Mouse (Mus musculus) CH12.LX (cell line): ENCODE measurements around the gene Supt3. TPM values are rescaled to one million over a fixed set of nuclear protein-coding genes. Genes with fewer than 3 reads are reported as not detected.

Experiments
- DNase-seq: peaks from one replicate; pipeline ENCODE4 v3.0.0-alpha.2; 2013; ENCODE audit errors: extremely low read depth
- H3K27ac ChIP-seq: 2 replicates; pipeline ENCODE4 v1.5.1; 2012; ENCODE audit warnings: low read depth, mild to moderate bottlenecking, control low read depth, moderate library complexity; ENCODE audit not compliant: insufficient read depth
- H3K27me3 ChIP-seq: replicated peaks from 2 replicates; pipeline ENCODE3; 2012; ENCODE audit warnings: inconsistent platforms
- H3K36me3 ChIP-seq, 2 experiments: replicated peaks in 1 of 2; 2 replicates each; pipeline versions ENCODE3 to v1.6.1; 2012; ENCODE audit warnings: inconsistent platforms in 1 of 2, low read length in 1 of 2, mild to moderate bottlenecking in 1 of 2, mixed read lengths in 1 of 2, moderate library complexity in 1 of 2; ENCODE audit not compliant: control insufficient read depth in 1 of 2, insufficient read depth in 1 of 2
- H3K4me1 ChIP-seq, 2 experiments: 2 replicates each; pipeline ENCODE4 v1.6.1; 2012; ENCODE audit warnings: inconsistent platforms in 1 of 2, moderate library complexity in 1 of 2; ENCODE audit not compliant: insufficient read depth in 2 of 2, control insufficient read depth in 1 of 2
- H3K4me2 ChIP-seq: 2 replicates; pipeline ENCODE4 v1.6.1; 2012; ENCODE audit warnings: low read depth, mild to moderate bottlenecking, control low read depth; ENCODE audit not compliant: poor library complexity, insufficient read depth, severe bottlenecking
- H3K4me3 ChIP-seq, 3 experiments: fragments of 150-350 bp in 1 of 3; sonication (generic) in 1 of 3; replicated peaks in 1 of 3; 2 replicates each; pipeline versions ENCODE3 to v1.5.1; 2011 to 2012; ENCODE audit warnings: low read depth in 2 of 3, low read length in 2 of 3, mild to moderate bottlenecking in 2 of 3, moderate library complexity in 2 of 3, control low read depth in 1 of 3, improper control_type of control experiment in 1 of 3, inconsistent platforms in 1 of 3, mixed read lengths in 1 of 3; ENCODE audit not compliant: poor library complexity in 1 of 3
- H3K79me2 ChIP-seq: replicated peaks from 2 replicates; pipeline ENCODE4 v1.6.1; 2012; ENCODE audit warnings: mild to moderate bottlenecking, moderate library complexity; ENCODE audit not compliant: control insufficient read depth, poor library complexity, insufficient read depth, severe bottlenecking; ENCODE audit errors: extremely low read depth
- H3K9ac ChIP-seq: 2 replicates; pipeline ENCODE4 v1.6.1; 2012; ENCODE audit warnings: low read depth, mild to moderate bottlenecking, control low read depth, moderate library complexity; ENCODE audit not compliant: insufficient read depth
- H3K9me3 ChIP-seq: replicated peaks from 2 replicates; pipeline ENCODE3; 2012; ENCODE audit warnings: low read length, inconsistent platforms, mixed read lengths
- CHD1 ChIP-seq: IDR thresholded peaks from 2 replicates; pipeline ENCODE4 v1.6.1; 2012; ENCODE audit warnings: low read depth, low read length, improper control_type of control experiment, inconsistent platforms
- CTCF ChIP-seq, 2 experiments: IDR thresholded peaks in 1 of 2; conservative IDR thresholded peaks in 1 of 2; 2 replicates each; pipeline ENCODE4 v1.5.1; 2011 to 2012; ENCODE audit warnings: low read depth in 2 of 2, low read length in 2 of 2, improper control_type of control experiment in 1 of 2, inconsistent platforms in 1 of 2, mild to moderate bottlenecking in 1 of 2, moderate library complexity in 1 of 2
- EP300 ChIP-seq: IDR thresholded peaks from 2 replicates; pipeline ENCODE4 v1.6.1; 2011; ENCODE audit warnings: low read length, improper control_type of control experiment
- ETS1 ChIP-seq: conservative IDR thresholded peaks from 2 replicates; pipeline ENCODE4 v1.6.1; 2012; ENCODE audit warnings: low read depth, mild to moderate bottlenecking, inconsistent platforms, low read length, improper control_type of control experiment, moderate library complexity
- GABPA ChIP-seq: IDR thresholded peaks from 2 replicates; pipeline ENCODE4 v1.6.1; 2012; ENCODE audit warnings: low read depth, low read length, improper control_type of control experiment, inconsistent platforms; ENCODE audit not compliant: insufficient replicate concordance
- HCFC1 ChIP-seq: IDR thresholded peaks from 2 replicates; pipeline ENCODE4 v1.6.1; 2012; ENCODE audit warnings: low read depth, mild to moderate bottlenecking, inconsistent platforms, low read length, improper control_type of control experiment
- IRF4 ChIP-seq: IDR thresholded peaks from 2 replicates; pipeline ENCODE4 v1.6.1; 2014; ENCODE audit warnings: low read depth, mild to moderate bottlenecking, inconsistent platforms, low read length, improper control_type of control experiment
- JUN ChIP-seq: IDR thresholded peaks from 2 replicates; pipeline ENCODE4 v1.6.1; 2011; ENCODE audit warnings: low read depth, mild to moderate bottlenecking, low read length, improper control_type of control experiment, moderate library complexity; ENCODE audit not compliant: insufficient read depth
- MAX ChIP-seq: IDR thresholded peaks from 2 replicates; pipeline ENCODE4 v1.6.1; 2011; ENCODE audit warnings: low read length, improper control_type of control experiment
- MAZ ChIP-seq: IDR thresholded peaks from 2 replicates; pipeline ENCODE4 v1.6.1; 2012; ENCODE audit warnings: low read depth, mild to moderate bottlenecking, inconsistent platforms, low read length, improper control_type of control experiment, moderate library complexity
- MEF2A ChIP-seq: IDR thresholded peaks from 2 replicates; pipeline ENCODE4 v1.6.1; 2014; ENCODE audit warnings: low read depth, mild to moderate bottlenecking, inconsistent platforms, low read length, improper control_type of control experiment, borderline replicate concordance
- PAX5 ChIP-seq: IDR thresholded peaks from 2 replicates; pipeline ENCODE4 v1.6.1; 2012; ENCODE audit warnings: low read length, inconsistent platforms, mixed read lengths
- POLR2AphosphoS2 ChIP-seq: IDR thresholded peaks from 2 replicates; pipeline ENCODE4 v1.6.1; 2011; ENCODE audit warnings: low read depth, low read length, improper control_type of control experiment
- RAD21 ChIP-seq: IDR thresholded peaks from 2 replicates; pipeline ENCODE4 v1.6.1; 2011; ENCODE audit warnings: low read depth, mild to moderate bottlenecking, low read length, improper control_type of control experiment, moderate library complexity
- RCOR1 ChIP-seq: conservative IDR thresholded peaks from 2 replicates; pipeline ENCODE4 v1.6.1; 2012; ENCODE audit warnings: low read depth, mild to moderate bottlenecking, inconsistent platforms, low read length, improper control_type of control experiment
- SMC3 ChIP-seq: IDR thresholded peaks from 2 replicates; pipeline ENCODE4 v1.6.1; 2011; ENCODE audit warnings: low read depth, low read length, improper control_type of control experiment
- TBP ChIP-seq: conservative IDR thresholded peaks from 2 replicates; pipeline ENCODE4 v1.6.1; 2011; ENCODE audit warnings: low read depth, low read length, improper control_type of control experiment
- UBTF ChIP-seq: IDR thresholded peaks from 2 replicates; pipeline ENCODE4 v1.6.1; 2012; ENCODE audit warnings: low read depth, mild to moderate bottlenecking, inconsistent platforms, low read length, improper control_type of control experiment, moderate library complexity
- USF2 ChIP-seq: conservative IDR thresholded peaks from 2 replicates; pipeline ENCODE4 v1.6.1; 2011; ENCODE audit warnings: low read depth, low read length, improper control_type of control experiment
- ZC3H11A ChIP-seq: IDR thresholded peaks from 2 replicates; pipeline ENCODE4 v1.6.1; 2012; ENCODE audit warnings: low read depth, mild to moderate bottlenecking, inconsistent platforms, low read length, improper control_type of control experiment
- ZKSCAN1 ChIP-seq: IDR thresholded peaks from 2 replicates; pipeline ENCODE4 v1.6.1; 2012; ENCODE audit warnings: low read depth, inconsistent platforms, low read length, improper control_type of control experiment, borderline replicate concordance
- ZNF384 ChIP-seq: IDR thresholded peaks from 2 replicates; pipeline ENCODE4 v1.6.1; 2012; ENCODE audit warnings: low read depth, low read length, improper control_type of control experiment, inconsistent platforms
- dilution Hi-C: fragments of 300-500 bp; cut with MboI; formaldehyde crosslinking; loops from 2 replicates; pipeline ENCODE4 v1.14.3; 2020; ENCODE audit warnings: low sequenced_read_pairs; ENCODE audit not compliant: extremely low pct_unique_long_range_greater_than_20kb, extremely low pct_ligation_motif_present
- in situ Hi-C: fragments of 300-500 bp; cut with MboI; formaldehyde crosslinking; loops from 3 replicates; pipeline ENCODE4 v1.14.3; 2019; ENCODE audit warnings: low sequenced_read_pairs, low pct_ligation_motif_present, low pct_unique_long_range_greater_than_20kb, mixed read lengths
- polyA plus RNA-seq: library from polyadenylated mRNA; unstranded; fragments of >175 nt; gene quantifications from 2 replicates; pipeline ENCODE4 v1.2.1, GENCODE M21; 2012; ENCODE audit warnings: low read depth; ENCODE audit not compliant: insufficient read length
- total RNA-seq, 2 experiments: library from RNA; depleted of rRNA; stranded (reverse); fragments of 300-350 nt in 1 of 2; fragments of >200 nt in 1 of 2; gene quantifications; 2 replicates each; pipeline ENCODE4 v1.2.3; 2012 to 2014

The Supt3 gene
- total and polyA plus RNA-seq, 3 experiments = 8.3 to 22.7 (median 13.1) TPM

DNA sequence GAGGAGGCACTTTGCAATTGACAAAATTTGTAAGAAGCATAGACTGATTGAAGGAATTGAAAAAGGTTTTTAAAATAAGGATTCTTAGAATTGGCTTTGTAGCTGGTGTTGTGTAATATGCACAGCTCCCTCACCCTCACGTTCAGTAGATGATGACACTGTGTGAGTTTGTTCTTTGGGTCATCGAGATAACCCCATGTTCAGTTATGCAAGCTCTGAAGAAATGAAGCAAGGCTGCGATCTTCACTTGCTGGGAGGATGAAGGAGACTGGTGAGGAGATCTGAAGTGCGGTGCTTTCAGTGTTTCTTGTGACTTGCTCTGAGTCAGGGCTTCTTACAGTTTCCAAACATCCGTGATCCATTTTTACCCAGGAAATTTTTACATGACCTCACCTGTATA lies 168.4 kb downstream of the Supt3 start:
- H3K27me3 ChIP-seq = no peaks in the 10 kb centered on the region

GRCm38 (mm10) chr17:44948321-44948720 lies 171.4 kb downstream of the Supt3 start:
- Histone ChIP-seq H3K4me1 (no peaks in the 10 kb centered on the region), H3K27me3 (no peaks in the 10 kb centered on the region), H3K9ac (no peak overlapping the region), H3K9me3 (no peaks in the 10 kb centered on the region), H3K79me2 (no peaks in the 10 kb centered on the region), H3K36me3 (peaks cover 0 to 2% of the 10 kb centered on the region in 2 experiments), H3K4me2 (no peak overlapping the region), H3K4me3 (no peak overlapping the region), H3K27ac (no peak overlapping the region)
- in situ Hi-C loops (no loop called here), dilution Hi-C loops (no loop called here)
- DNase-seq = no peak
- TF ChIP-seq HCFC1 (no peak), USF2 (no peak), CHD1 (no peak), ZNF384 (no peak), UBTF (no peak), MAX (no peak), TBP (no peak), CTCF (conservative IDR thresholded peaks at IDR 0.05 in 1 of 2, IDR thresholded peaks at IDR 0.05 in 1 of 2; ENCODE audit: low read depth in 2 of 2, low read length in 2 of 2) (no peak), RCOR1 (no peak), ZKSCAN1 (no peak), ZC3H11A (no peak), PAX5 (no peak), IRF4 (no peak), ETS1 (no peak), SMC3 (no peak), JUN (no peak), GABPA (no peak), POLR2AphosphoS2 (no peak), MAZ (no peak)

More for the DNA sequence above, 168.4 kb downstream of the Supt3 start:
- TF ChIP-seq MAZ = no peak
- no peak for TF ChIP-seq RAD21
- TF ChIP-seq CTCF (conservative IDR thresholded peaks at IDR 0.05 in 1 of 2, IDR thresholded peaks at IDR 0.05 in 1 of 2; ENCODE audit: low read depth in 2 of 2, low read length in 2 of 2) = no peak; a peak in 1 of 4 replicates
- TF ChIP-seq MEF2A = no peak
- no peak for TF ChIP-seq EP300
- TF ChIP-seq, all 38 proteins: peak for 0
- in situ Hi-C loops (no loop called here), dilution Hi-C loops (no loop called here)
- Histone ChIP-seq H3K9ac (no peak overlapping the region), H3K9me3 (no peaks in the 10 kb centered on the region), H3K4me3 (no peak overlapping the region), H3K4me1 (no peaks in the 10 kb centered on the region), H3K27ac (no peak overlapping the region), H3K36me3 (peaks cover 0 to 4% of the 10 kb centered on the region in 2 experiments), H3K4me2 (no peak overlapping the region), H3K79me2 (no peaks in the 10 kb centered on the region)
- no peak for DNase-seq
